Mouse (Mus musculus): ENCODE measurements around the gene Arl9. TPM values are rescaled to one million over a fixed set of nuclear protein-coding genes. Genes with fewer than 3 reads are reported as not detected.

The Arl9 gene
- 0.33 and 0.98 TPM in 2 replicates for polyA plus RNA-seq (2012; rRNA removed; ENCODE audit: low replicate concordance)

GRCm38 (mm10) chr5:77004051-77004821 lies at the start of gene Arl9:
Gene Arl9 (plus strand): TSS chr5:77004055.

GRCm38 (mm10) chr5:76974554-76975285 lies 29.1 kb upstream of the Arl9 start, which contains the start of gene Srp72:
Gene Srp72 (plus strand): TSS chr5:76974683.

GRCm38 (mm10) chr5:77015544-77016482 lies 12.0 kb downstream of the Arl9 start, which contains the start of gene Thegl:
Gene Thegl (plus strand): TSS chr5:77016023.

Other genes with a start within 250 kb of the Arl9 start
- gene Aasdh, start 98.5 kb upstream of the Arl9 start, polyA plus RNA-seq (2012; rRNA removed; ENCODE audit: low replicate concordance), result 7.1 and 15.8 TPM in 2 replicates
- 39.6 and 83.6 TPM in 2 replicates for gene Paics, start 52.7 kb upstream of the Arl9 start, polyA plus RNA-seq (2012; rRNA removed; ENCODE audit: low replicate concordance)
- gene Ppat, start 52.5 kb upstream of the Arl9 start, polyA plus RNA-seq (2012; rRNA removed; ENCODE audit: low replicate concordance), result 3.3 and 3.5 TPM in 2 replicates
- gene Srp72, start 29.4 kb upstream of the Arl9 start, polyA plus RNA-seq (2012; rRNA removed; ENCODE audit: low replicate concordance), result 11.5 and 30.5 TPM in 2 replicates
- not detected in 2 replicates for gene Thegl, start 12.0 kb downstream of the Arl9 start, polyA plus RNA-seq (2012; rRNA removed; ENCODE audit: low replicate concordance)
- 15.9 and 32.1 TPM in 2 replicates for gene Hopx, start 111.1 kb downstream of the Arl9 start, polyA plus RNA-seq (2012; rRNA removed; ENCODE audit: low replicate concordance)
- gene Spink2, start 207.4 kb downstream of the Arl9 start, polyA plus RNA-seq (2012; rRNA removed; ENCODE audit: low replicate concordance), result 0.33 and 2.0 TPM in 2 replicates